Mouse (Mus musculus): ENCODE measurements at regions not wholly inside any gene's neighbourhood (a gene's known extent, or its start where the extent isn't known, plus 50 kb on each side); places are given as distances from the start of the nearest gene placed in this dataset.

- no peak for TF ChIP-seq POLR2A (IDR thresholded peaks at IDR 0.05; ENCODE audit: low read depth, low read length)
- TF ChIP-seq CTCF (conservative IDR thresholded peaks at IDR 0.05; ENCODE audit: insufficient read depth, insufficient read length, low read depth, low read length): no peak
These were observed 210.9 kb downstream of the Papss1 start for GRCm38 (mm10) chr3:131775431-131775830.

All from kidney, adult 2 months (tissue).